ENCODE assay signal across 9 mouse cellular contexts in genomic region chr14:48493896-48494295, GRCm38 (mm10). TPM values are rescaled to one million over a fixed set of nuclear protein-coding genes. Genes with fewer than 3 reads are reported as not detected.
A peak's percentile ranks its signal among the peaks of the same experiment; 100 is the strongest.
DNase-seq lines count a peak whose midpoint lies in the region; ATAC-seq and TF ChIP-seq lines count a peak whose summit lies in the region.
"Had no signal": no experiment of that assay in that cellular context is flagged by ENCODE, and none has a peak within 500 bp of the region (broad histone marks: within the 10 kb centered on the region; RNA-seq: fewer than 3 reads in every experiment).

No protein-coding gene starts in this region.

- no peaks in the 10 kb centered on the region for H3K27me3 ChIP-seq in kidney, adult 2 months (replicated peaks; ENCODE audit: control insufficient read depth, insufficient read depth, low read length)
- no peaks in the 10 kb centered on the region for H3K27me3 ChIP-seq in kidney, embryonic 16.5 days (ENCODE audit: insufficient read depth, low read length)
- H3K27me3 ChIP-seq in ES-Bruce4 (ENCODE audit: control insufficient read depth, insufficient read depth, low read length, poor library complexity, severe bottlenecking) = no peaks in the 10 kb centered on the region
- H3K27me3 ChIP-seq in limb, embryonic 11.5 days (ENCODE audit: control insufficient read depth, insufficient read depth, low read length) = no peaks in the 10 kb centered on the region
- H3K27me3 ChIP-seq: midbrain, embryonic 12.5 days had no signal

- H3K4me3 ChIP-seq in kidney, adult 2 months (ENCODE audit: insufficient read depth, low read depth, low read length) = no peak overlapping the region
- no peak overlapping the region for H3K4me3 ChIP-seq in kidney, embryonic 16.5 days (ENCODE audit: low read length)
- H3K4me3 ChIP-seq in ES-Bruce4 (ENCODE audit: low read depth, low read length) = no peak overlapping the region
- H3K4me3 ChIP-seq in limb, embryonic 11.5 days (ENCODE audit: low read depth, low read length) = no peak overlapping the region
- H3K4me3 ChIP-seq: midbrain, embryonic 12.5 days had no signal

- H3K9me3 ChIP-seq in kidney, embryonic 16.5 days (ENCODE audit: low read length) = no peaks in the 10 kb centered on the region
- no peaks in the 10 kb centered on the region for H3K9me3 ChIP-seq in ES-Bruce4 (replicated peaks; ENCODE audit: control insufficient read depth, insufficient read depth, low read length, poor library complexity, severe bottlenecking)
- H3K9me3 ChIP-seq in limb, embryonic 11.5 days (ENCODE audit: control insufficient read depth, low read length) = no peaks in the 10 kb centered on the region
- H3K9me3 ChIP-seq: midbrain, embryonic 12.5 days had no signal

- no peak for TF ChIP-seq EP300 in ES-Bruce4 (IDR thresholded peaks at IDR 0.05; ENCODE audit: insufficient read depth, low read depth, low read length)

- H3K4me2 ChIP-seq in kidney, embryonic 16.5 days (replicated peaks; ENCODE audit: low read depth, low read length) = no peak overlapping the region
- H3K4me2 ChIP-seq in limb, embryonic 11.5 days (ENCODE audit: low read depth, severe bottlenecking) = no peak overlapping the region
- H3K4me2 ChIP-seq: midbrain, embryonic 12.5 days had no signal

- no peak overlapping the region for H3K9ac ChIP-seq in kidney, embryonic 16.5 days (replicated peaks; ENCODE audit: low read length)
- no peak overlapping the region for H3K9ac ChIP-seq in ES-Bruce4 (ENCODE audit: low read depth, poor library complexity, severe bottlenecking)
- H3K9ac ChIP-seq in limb, embryonic 11.5 days (ENCODE audit: low read length) = no peak overlapping the region
- H3K9ac ChIP-seq: midbrain, embryonic 12.5 days had no signal

- TF ChIP-seq CTCF in kidney, adult 2 months (conservative IDR thresholded peaks at IDR 0.05; ENCODE audit: insufficient read depth, insufficient read length, low read depth, low read length) = peak; percentile 69
- TF ChIP-seq CTCF in ES-Bruce4 (IDR thresholded peaks at IDR 0.05; ENCODE audit: low read depth, low read length) = peak; percentile 86

- no peaks in the 10 kb centered on the region for H3K4me1 ChIP-seq in kidney, adult 2 months (ENCODE audit: control insufficient read depth, insufficient read depth, low read length)
- H3K4me1 ChIP-seq in kidney, embryonic 16.5 days (ENCODE audit: insufficient read depth, low read length) = no peaks in the 10 kb centered on the region
- H3K4me1 ChIP-seq in ES-Bruce4 (ENCODE audit: control insufficient read depth, insufficient read depth, low read length) = no peaks in the 10 kb centered on the region
- H3K4me1 ChIP-seq in limb, embryonic 11.5 days (ENCODE audit: control insufficient read depth, insufficient read depth, low read length) = no peaks in the 10 kb centered on the region

- ATAC-seq in kidney, embryonic 16.5 days (ENCODE audit: low FRiP score, low TSS enrichment) = no peak; the same call in 1 of the 2 replicates
- ATAC-seq in granulocyte monocyte progenitor cell, adult 5-6 weeks (replicated peaks; ENCODE audit: poor library complexity, severe bottlenecking) = peak; percentile 88
- no peak for ATAC-seq in limb, embryonic 11.5 days (ENCODE audit: insufficient number of reproducible peaks, low FRiP score, low TSS enrichment, low read depth)

- H3K36me3 ChIP-seq in kidney, adult 2 months (ENCODE audit: control insufficient read depth, insufficient read depth, low read length) = no peaks in the 10 kb centered on the region; the same call in 1 of the 2 replicates
- peaks cover 4% of the 10 kb centered on the region; the same call in 1 of the 2 replicates for H3K36me3 ChIP-seq in kidney, embryonic 16.5 days (ENCODE audit: insufficient read depth, low read length)
- no peaks in the 10 kb centered on the region for H3K36me3 ChIP-seq in ES-Bruce4 (ENCODE audit: control insufficient read depth, insufficient read depth, low read length, poor library complexity, severe bottlenecking)
- H3K36me3 ChIP-seq in limb, embryonic 11.5 days (ENCODE audit: control insufficient read depth, insufficient read depth, low read length) = no peaks in the 10 kb centered on the region

- no peak overlapping the region for H3K27ac ChIP-seq in kidney, adult 2 months (ENCODE audit: insufficient read depth, low read depth, low read length)
- no peak overlapping the region for H3K27ac ChIP-seq in kidney, embryonic 16.5 days (ENCODE audit: low read length)
- H3K27ac ChIP-seq in ES-Bruce4 (ENCODE audit: insufficient read depth, low read length) = no peak overlapping the region
- no peak overlapping the region for H3K27ac ChIP-seq in limb, embryonic 11.5 days (replicated peaks; ENCODE audit: low read depth, low read length)
- H3K27ac ChIP-seq: midbrain, embryonic 12.5 days had no signal

- peak; percentile 7 for DNase-seq in kidney, adult 2 months
- DNase-seq in adrenal gland, adult 8-10 months = peak; percentile 9
- DNase-seq in limb, embryonic 11.5 days (ENCODE audit: low spot score) = peak; percentile 55
- DNase-seq in retina, postnatal 7 days (ENCODE audit: low read depth, low spot score) = peak; percentile 36
- DNase-seq in urinary bladder, postnatal 25 days (ENCODE audit: low spot score) = no peak

- TF ChIP-seq POLR2A in kidney, adult 2 months (IDR thresholded peaks at IDR 0.05; ENCODE audit: low read depth, low read length) = no peak
- no peak for TF ChIP-seq POLR2A in ES-Bruce4 (IDR thresholded peaks at IDR 0.05; ENCODE audit: insufficient read depth, low read length)

- WGBS in kidney, adult 2 months = 22% methylated on average over 4 of the region's 4 CpGs
- WGBS in kidney, embryonic 16.5 days = 22% methylated on average over 4 of the region's 4 CpGs
- WGBS in limb, embryonic 11.5 days = 13% methylated on average over 4 of the region's 4 CpGs

RNA-seq across cellular contexts. Expression of gene Tmem260, which starts 48.0 kb away (rescaled TPM):
- 13.7 and 13.9 TPM in 2 replicates for polyA plus RNA-seq in kidney, adult 2 months (2012; rRNA removed)
- polyA plus RNA-seq in kidney, embryonic 16.5 days (2015; fragmentation: Nextera tagmentation; extraction: Ambion mirVana) = 21.2 and 21.4 TPM in 2 replicates
- 14.0 and 14.7 TPM in 2 replicates for polyA plus RNA-seq in ES-Bruce4 (2011; ENCODE audit: insufficient read depth, insufficient read length, low read depth, missing spikeins)
- total RNA-seq in adrenal gland, adult 8-10 months (2022) = 10 to 100 TPM; 29.1 to 40.5 (median 37.8) TPM
- total RNA-seq in granulocyte monocyte progenitor cell, adult 5-6 weeks (2014; fragmentation: Nextera tagmentation) = 21.3 and 22.0 TPM in 2 replicates
- total RNA-seq in granulocyte monocyte progenitor cell, adult 5-6 weeks (2017) = 20.2 and 22.2 TPM in 2 replicates
- polyA plus RNA-seq in limb, embryonic 11.5 days (2014; fragmentation: Nextera tagmentation; extraction: Ambion mirVana) = 25.4 and 26.3 TPM in 2 replicates
